Mouse (Mus musculus) lung, adult 2 months (tissue): ENCODE data around the gene Il24. TPM values are rescaled to one million over a fixed set of nuclear protein-coding genes. Genes with fewer than 3 reads are reported as not detected.

ENCODE experiments used
- DNase-seq: peaks from one replicate; pipeline ENCODE4 v3.0.0; 2022
- H3K4me1 ChIP-seq: fragments of 200-500 bp; 2 replicates; pipeline ENCODE4 v1.6.1; 2011; ENCODE audit warnings: low read length; ENCODE audit not compliant: control insufficient read depth, insufficient read depth
- H3K4me3 ChIP-seq: fragments of 200-500 bp; replicated peaks from 2 replicates; pipeline ENCODE3; 2011; ENCODE audit warnings: low read depth, mild to moderate bottlenecking, control low read depth, low read length; ENCODE audit errors: extremely low read depth
- CTCF ChIP-seq: fragments of 200-500 bp; IDR thresholded peaks from 2 replicates; pipeline ENCODE4 v1.5.1; 2011; ENCODE audit warnings: mild to moderate bottlenecking, low read length, control low read depth; ENCODE audit not compliant: insufficient read depth
- POLR2A ChIP-seq: fragments of 200-500 bp; IDR thresholded peaks from 2 replicates; pipeline ENCODE4 v1.6.1; 2011; ENCODE audit warnings: low read depth, mild to moderate bottlenecking, control low read depth, low read length, borderline replicate concordance; ENCODE audit errors: extremely low read depth
- WGBS: fragments of 180-500 bp; shearing (Covaris S2); methylation state at CpG from one replicate; pipeline ENCODE4 v1.1.7; 2018; 5-methylcytosine and 5-hydroxymethylcytosine counted together
- polyA plus RNA-seq: library from polyadenylated mRNA; depleted of rRNA; stranded (reverse); fragments of >200 nt; gene quantifications from 2 replicates; pipeline ENCODE4 v1.2.3, GENCODE M21; 2012; rRNA removed

The Il24 gene
- polyA plus RNA-seq = not detected in 2 replicates

GRCm38 (mm10) chr1:130887354-130887753 lies at the start of gene Il24:
TSS of gene Il24 (minus strand) at chr1:130887454.
- DNase-seq = no peak
- no peaks in the 10 kb centered on the region for H3K4me1 ChIP-seq
- no peak for TF ChIP-seq POLR2A
- TF ChIP-seq CTCF = no peak
- H3K4me3 ChIP-seq = no peak within 1 kb of the TSS

- H3K4me3 ChIP-seq = no peak overlapping the region
- WGBS = 57% methylated on average over 6 of the region's 6 CpGs
- TF ChIP-seq POLR2A (no peak), CTCF (no peak)
- H3K4me1 ChIP-seq = no peaks in the 10 kb centered on the region
- DNase-seq = no peak
Observed at GRCm38 (mm10) chr1:130936351-130936750, 49.1 kb upstream of the Il24 start.

GRCm38 (mm10) chr1:130926484-130926883 lies 39.2 kb upstream of the Il24 start:
- TF ChIP-seq CTCF (0 out of 2 replicates have a peak, but pooled peaks have one; percentile 23), POLR2A (no peak)
- no peak overlapping the region for H3K4me3 ChIP-seq
- no peak for DNase-seq

GRCm38 (mm10) chr1:130918323-130918980 lies 31.2 kb upstream of the Il24 start:
- no peak overlapping the region for H3K4me3 ChIP-seq
- 8% methylated on average over 1 of the region's 1 CpGs for WGBS
- H3K4me1 ChIP-seq = no peaks in the 10 kb centered on the region
- TF ChIP-seq POLR2A = no peak
- TF ChIP-seq CTCF = no peak
- DNase-seq = no peak

More at GRCm38 (mm10) chr1:130926484-130926883, 39.2 kb upstream of the Il24 start:
- no peaks in the 10 kb centered on the region for H3K4me1 ChIP-seq

- DNase-seq = no peak
- no peak within 1 kb of the TSS for H3K4me3 ChIP-seq
- TF ChIP-seq POLR2A = no peak
- no peak for TF ChIP-seq CTCF
- 83% methylated on average over 12 of the region's 12 CpGs for WGBS
- no peaks in the 10 kb centered on the region for H3K4me1 ChIP-seq
Observed at GRCm38 (mm10) chr1:130911401-130912010, 24.3 kb upstream of the Il24 start, which contains the start of gene Il20. TSS of gene Il20 (minus strand) at chr1:130911451.

GRCm38 (mm10) chr1:130902505-130902904 lies 15.3 kb upstream of the Il24 start:
- Histone ChIP-seq H3K4me1 (no peaks in the 10 kb centered on the region), H3K4me3 (no peak overlapping the region)
- DNase-seq = no peak
- WGBS = 61% methylated on average over 7 of the region's 7 CpGs
- TF ChIP-seq POLR2A = no peak
- TF ChIP-seq CTCF = no peak

GRCm38 (mm10) chr1:130894468-130894867 lies 7.2 kb upstream of the Il24 start:
- TF ChIP-seq POLR2A (no peak), CTCF (no peak)
- Histone ChIP-seq H3K4me3 (no peak overlapping the region), H3K4me1 (no peaks in the 10 kb centered on the region)
- 76% methylated on average over 6 of the region's 6 CpGs for WGBS
- no peak for DNase-seq

- no peaks in the 10 kb centered on the region for H3K4me1 ChIP-seq
- TF ChIP-seq CTCF (no peak), POLR2A (no peak)
- no peak overlapping the region for H3K4me3 ChIP-seq
- WGBS = 62% methylated on average over 9 of the region's 9 CpGs
- DNase-seq = no peak
Observed at GRCm38 (mm10) chr1:130893329-130894040, 6.2 kb upstream of the Il24 start.

- 33% methylated on average over 1 of the region's 1 CpGs for WGBS
- Histone ChIP-seq H3K4me3 (no peak overlapping the region), H3K4me1 (no peaks in the 10 kb centered on the region)
- TF ChIP-seq CTCF (no peak), POLR2A (no peak)
- DNase-seq = no peak
Observed at GRCm38 (mm10) chr1:130892446-130892845, 5.2 kb upstream of the Il24 start.
